Comparison of ENCODE assay signal across 13 mouse cellular contexts in the genomic region with DNA sequence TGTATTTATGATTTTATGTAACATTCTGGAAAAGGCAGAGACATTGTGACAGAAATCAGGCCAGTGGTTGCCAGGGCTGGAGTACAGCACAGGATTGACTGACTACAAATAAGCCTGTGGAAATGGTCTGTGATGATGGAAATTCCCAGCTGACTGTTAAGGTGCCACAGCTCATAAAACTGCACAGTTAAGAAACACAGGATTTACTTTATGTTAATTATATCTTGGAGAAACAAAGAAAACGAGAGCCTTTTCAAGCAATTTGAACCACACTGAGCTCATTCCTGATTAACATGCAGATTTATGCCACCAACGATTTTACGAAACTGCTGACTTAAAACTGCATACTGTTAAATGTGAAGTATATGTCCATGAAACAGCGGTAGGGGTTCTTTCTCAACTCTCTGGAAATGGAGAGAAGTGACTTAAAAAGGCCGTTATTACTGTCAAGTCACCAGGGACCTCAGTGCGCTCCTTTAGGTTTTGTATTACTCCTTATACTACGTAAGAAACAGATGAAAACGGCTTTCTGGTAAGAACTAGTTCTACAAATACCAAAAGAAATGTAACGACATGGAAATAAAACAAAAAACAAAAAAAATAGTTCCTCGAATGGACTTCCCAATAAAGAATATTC.
DNase-seq lines count a peak whose midpoint lies in the region; ATAC-seq and TF ChIP-seq lines count a peak whose summit lies in the region.
"Had no signal": no experiment of that assay in that cellular context is flagged by ENCODE, and none has a peak within 500 bp of the region (broad histone marks: within the 10 kb centered on the region; RNA-seq: fewer than 3 reads in every experiment).

No protein-coding gene starts in this region.

- H3K36me3 ChIP-seq in forebrain, embryonic 11.5 days (ENCODE audit: control insufficient read depth, insufficient read depth, low read length): no peaks in the 10 kb centered on the region
- no peaks in the 10 kb centered on the region for H3K36me3 ChIP-seq in forebrain, embryonic 10.5 days (replicated peaks)
- no peaks in the 10 kb centered on the region for H3K36me3 ChIP-seq in midbrain, embryonic 12.5 days
- H3K36me3 ChIP-seq in midbrain, embryonic 11.5 days (ENCODE audit: control insufficient read depth, insufficient read depth, low read length): no peaks in the 10 kb centered on the region
- no peaks in the 10 kb centered on the region for H3K36me3 ChIP-seq in heart, embryonic 10.5 days
- H3K36me3 ChIP-seq: heart, embryonic 12.5 days; liver, embryonic 13.5 days had no signal

- no peak for DNase-seq in forebrain, embryonic 11.5 days (ENCODE audit: low spot score)
- no peak for DNase-seq in forebrain, embryonic 10.5 days (ENCODE audit: extremely low spot score, low spot score)
- no peak for DNase-seq in midbrain, embryonic 11.5 days (ENCODE audit: low spot score, missing footprints)
- peak in 1 of 2 experiments; percentile 13 for DNase-seq in left cerebral cortex, adult 2 months (ENCODE audit: extremely low spot score in 1 of 2, low spot score in 2 of 2)
- DNase-seq in right cerebral cortex, postnatal 10 days (ENCODE audit: low spot score in 2 of 2): peak; percentile 25 to 38
- no peak for DNase-seq in liver
- no peak for DNase-seq in heart, embryonic 10.5 days (ENCODE audit: low spot score)
- DNase-seq: cerebellum, adult 11 months; liver, embryonic 13.5 days had no signal

- H3K4me2 ChIP-seq in forebrain, embryonic 11.5 days (ENCODE audit: low read depth, low read length, severe bottlenecking): 0 out of 2 replicates have a peak overlapping the region, but pooled peaks have one; percentile 15
- no peak overlapping the region for H3K4me2 ChIP-seq in midbrain, embryonic 12.5 days (replicated peaks)
- H3K4me2 ChIP-seq in midbrain, embryonic 11.5 days: no peak overlapping the region
- H3K4me2 ChIP-seq: heart, embryonic 12.5 days; liver, embryonic 13.5 days had no signal

- H3K4me1 ChIP-seq in forebrain, embryonic 11.5 days (replicated peaks; ENCODE audit: control insufficient read depth, insufficient read depth, low read length): peaks cover 4% of the 10 kb centered on the region
- peaks cover 4% of the 10 kb centered on the region; the same call in 1 of the 2 replicates for H3K4me1 ChIP-seq in forebrain, embryonic 10.5 days
- peaks cover 5% of the 10 kb centered on the region; the same call in 1 of the 2 replicates for H3K4me1 ChIP-seq in midbrain, embryonic 12.5 days
- no peaks in the 10 kb centered on the region for H3K4me1 ChIP-seq in midbrain, embryonic 11.5 days (ENCODE audit: control insufficient read depth, insufficient read depth, low read length)
- no peaks in the 10 kb centered on the region for H3K4me1 ChIP-seq in heart, embryonic 10.5 days
- H3K4me1 ChIP-seq: heart, embryonic 12.5 days; liver, embryonic 13.5 days had no signal

- TF ChIP-seq CTCF in left cerebral cortex, adult 2 months (IDR thresholded peaks at IDR 0.05): no peak

- H3K9me3 ChIP-seq in forebrain, embryonic 11.5 days (ENCODE audit: control insufficient read depth, low read length): no peaks in the 10 kb centered on the region
- no peaks in the 10 kb centered on the region for H3K9me3 ChIP-seq in forebrain, embryonic 10.5 days
- no peaks in the 10 kb centered on the region for H3K9me3 ChIP-seq in midbrain, embryonic 12.5 days
- no peaks in the 10 kb centered on the region for H3K9me3 ChIP-seq in midbrain, embryonic 11.5 days (ENCODE audit: control insufficient read depth, low read length)
- no peaks in the 10 kb centered on the region for H3K9me3 ChIP-seq in heart, embryonic 10.5 days
- H3K9me3 ChIP-seq: heart, embryonic 12.5 days; liver, embryonic 13.5 days had no signal

- WGBS in forebrain, embryonic 11.5 days: 71% methylated on average over 10 of the region's 10 CpGs
- 91% methylated on average over 10 of the region's 10 CpGs for whole genome bisulfite sequencing in forebrain, embryonic 10.5 days
- 80% methylated on average over 10 of the region's 10 CpGs for WGBS in midbrain, embryonic 12.5 days
- WGBS in midbrain, embryonic 11.5 days: 85% methylated on average over 10 of the region's 10 CpGs
- 90% methylated on average over 10 of the region's 10 CpGs for WGBS in heart, embryonic 10.5 days

- H3K4me3 ChIP-seq in forebrain, embryonic 11.5 days (ENCODE audit: low read depth, low read length): no peak overlapping the region
- no peak overlapping the region for H3K4me3 ChIP-seq in forebrain, embryonic 10.5 days
- no peak overlapping the region for H3K4me3 ChIP-seq in midbrain, embryonic 12.5 days
- no peak overlapping the region for H3K4me3 ChIP-seq in midbrain, embryonic 11.5 days (ENCODE audit: low read depth, low read length)
- peak overlapping the region; percentile 7; the same call in 1 of the 2 replicates for H3K4me3 ChIP-seq in left cerebral cortex, adult 2 months
- no peak overlapping the region for H3K4me3 ChIP-seq in heart, embryonic 10.5 days
- H3K4me3 ChIP-seq: heart, embryonic 12.5 days; liver, embryonic 13.5 days had no signal

- H3K9ac ChIP-seq in forebrain, embryonic 11.5 days (ENCODE audit: low read length): no peak overlapping the region
- H3K9ac ChIP-seq in midbrain, embryonic 12.5 days (replicated peaks): no peak overlapping the region
- no peak overlapping the region for H3K9ac ChIP-seq in midbrain, embryonic 11.5 days (ENCODE audit: low read length)
- H3K9ac ChIP-seq: heart, embryonic 12.5 days; liver, embryonic 13.5 days had no signal

- peak overlapping the region; percentile 31 for H3K27ac ChIP-seq in forebrain, embryonic 11.5 days (ENCODE audit: low read depth, low read length)
- H3K27ac ChIP-seq in forebrain, embryonic 10.5 days: no peak overlapping the region
- 0 out of 2 replicates have a peak overlapping the region, but pooled peaks have one; percentile 15 for H3K27ac ChIP-seq in midbrain, embryonic 12.5 days (replicated peaks)
- no peak overlapping the region for H3K27ac ChIP-seq in midbrain, embryonic 11.5 days (ENCODE audit: low read depth, low read length)
- peak overlapping the region; percentile 82 for H3K27ac ChIP-seq in left cerebral cortex, adult 2 months
- H3K27ac ChIP-seq in heart, embryonic 10.5 days: no peak overlapping the region
- H3K27ac ChIP-seq: liver, embryonic 13.5 days; macrophage had no signal

- H3K27me3 ChIP-seq in forebrain, embryonic 11.5 days (ENCODE audit: control insufficient read depth, insufficient read depth, low read length): no peaks in the 10 kb centered on the region
- no peaks in the 10 kb centered on the region for H3K27me3 ChIP-seq in forebrain, embryonic 10.5 days (ENCODE audit: poor library complexity, severe bottlenecking)
- H3K27me3 ChIP-seq in midbrain, embryonic 12.5 days: no peaks in the 10 kb centered on the region
- no peaks in the 10 kb centered on the region for H3K27me3 ChIP-seq in midbrain, embryonic 11.5 days (ENCODE audit: control insufficient read depth, insufficient read depth, low read length)
- H3K27me3 ChIP-seq in heart, embryonic 10.5 days (ENCODE audit: insufficient read depth, poor library complexity, severe bottlenecking): no peaks in the 10 kb centered on the region
- H3K27me3 ChIP-seq: heart, embryonic 12.5 days; liver, embryonic 13.5 days had no signal

- peak; percentile 67 for ATAC-seq in forebrain, embryonic 11.5 days (replicated peaks; ENCODE audit: low FRiP score)
- ATAC-seq in midbrain, embryonic 12.5 days (ENCODE audit: low FRiP score, low read depth): peak; percentile 47; the same call in 1 of the 2 replicates
- ATAC-seq in midbrain, embryonic 11.5 days (ENCODE audit: low FRiP score): no peak
- ATAC-seq: intestine, embryonic 16.5 days had no signal

- intact Hi-C loops in left cerebral cortex, adult 2 months (cut with DNase I): loop anchor here (5.0 kb wide), 1 partner anchor 208 kb away; the partner anchor contains the start of genes Tmem167 and Xrcc4

Comparison
In these comparisons a context has a peak if more than half of its experiments do, and no peak if none do; other contexts are left out.
1. H3K27ac ChIP-seq: peak in forebrain, embryonic 11.5 days (single experiment), midbrain, embryonic 12.5 days (single experiment) and left cerebral cortex, adult 2 months (single experiment); none in forebrain, embryonic 10.5 days (single experiment), midbrain, embryonic 11.5 days (single experiment) and heart, embryonic 10.5 days (single experiment).
2. DNase-seq: peak in right cerebral cortex, postnatal 10 days (2 of 2); none in forebrain, embryonic 11.5 days (single experiment), forebrain, embryonic 10.5 days (single experiment), midbrain, embryonic 11.5 days (single experiment), liver (single experiment) and heart, embryonic 10.5 days (single experiment).